Mouse (Mus musculus) ovary, adult 10 weeks (tissue): Measurements from ENCODE around the gene Pgam1. TPM values are rescaled to one million over a fixed set of nuclear protein-coding genes. Genes with fewer than 3 reads are reported as not detected.

Experiments
- polyA plus RNA-seq: library from polyadenylated mRNA; stranded (reverse); fragments of 350-450 nt; fragmentation: Illumina TruSeq; extraction: RNeasy Lipid Tissue Mini Kit (QIAGEN cat#74804); gene quantifications from one replicate; pipeline ENCODE4 v1.2.3, GENCODE M21; 2014

Pgam1 gene
- polyA plus RNA-seq: 285 TPM

DNA sequence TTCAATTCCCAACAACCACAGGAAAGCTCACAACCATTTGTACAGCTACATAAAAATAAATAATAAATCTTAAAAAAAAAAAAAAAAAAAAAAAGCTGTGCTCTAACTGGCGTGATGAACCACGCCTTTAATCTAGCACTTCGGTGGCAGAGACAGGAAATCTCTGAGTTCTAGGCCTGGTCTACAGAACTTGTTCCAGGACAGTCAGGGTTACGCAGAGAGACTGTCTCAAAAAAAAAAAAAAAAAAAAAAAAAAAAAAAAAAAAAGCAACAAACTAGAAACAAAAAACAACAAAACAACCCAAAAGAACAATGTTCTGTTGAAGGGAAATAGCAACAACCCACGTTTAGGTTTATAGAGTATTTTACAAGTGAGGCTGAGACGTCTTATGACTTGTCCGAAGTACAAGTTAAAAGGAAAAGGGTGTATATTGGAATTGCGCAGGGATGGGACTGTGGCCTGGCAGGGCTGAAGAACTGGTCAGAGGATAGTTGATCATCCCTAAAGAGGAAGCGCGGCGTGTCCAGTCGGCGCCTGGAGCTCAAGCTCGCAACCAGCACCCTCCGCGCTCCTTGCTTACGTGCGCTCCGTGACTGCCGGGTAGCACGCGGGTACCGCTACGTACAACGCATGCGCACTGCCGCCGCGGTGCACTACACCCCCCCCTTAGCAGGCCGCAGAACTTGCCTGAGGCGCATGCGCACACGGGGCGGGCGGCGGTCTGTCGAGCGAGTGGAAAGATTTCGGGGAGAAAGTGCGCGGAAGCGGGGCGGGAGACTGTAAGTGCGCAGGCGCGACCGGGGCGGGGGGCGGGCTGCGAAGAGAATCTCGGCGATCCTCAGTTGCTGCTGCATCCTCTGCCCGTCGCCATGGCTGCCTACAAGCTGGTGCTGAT lies at the start of gene Pgam1:
Pgam1 (plus strand) TSS at position 746 of the 896 bp plus-strand sequence.

GRCm38 (mm10) chr19:41895460-41896318 lies 16.0 kb upstream of the Pgam1 start, which contains the start of gene Rrp12:
TSS of gene Rrp12 (minus strand) at chr19:41896173.

GRCm38 (mm10) chr19:41933179-41934086 lies 21.7 kb downstream of the Pgam1 start, which contains the start of the genes Exosc1 and Zdhhc16:
TSS of gene Exosc1 (minus strand) at chr19:41933423.
TSS of gene Zdhhc16 (plus strand) at chr19:41933480.

Other genes starting within 250 kb of the Pgam1 start
- gene Slit1, start 168.3 kb upstream of the Pgam1 start, polyA plus RNA-seq: not detected
- gene Arhgap19, start 109.9 kb upstream of the Pgam1 start, polyA plus RNA-seq: 17.0 TPM
- gene Frat1, start 82.0 kb upstream of the Pgam1 start, polyA plus RNA-seq: 1.7 TPM
- gene Frat2, start 63.8 kb upstream of the Pgam1 start, polyA plus RNA-seq: 3.8 TPM
- 0.68 TPM for gene Rrp12, start 15.8 kb upstream of the Pgam1 start, polyA plus RNA-seq
- 35.4 TPM for gene Exosc1, start 21.5 kb downstream of the Pgam1 start, polyA plus RNA-seq
- gene Zdhhc16, start 21.6 kb downstream of the Pgam1 start, polyA plus RNA-seq: 24.1 TPM
- gene Mms19, start 69.2 kb downstream of the Pgam1 start, polyA plus RNA-seq: 6.7 TPM
- gene Ubtd1, start 69.8 kb downstream of the Pgam1 start, polyA plus RNA-seq: not detected
- gene Ankrd2, start 124.1 kb downstream of the Pgam1 start, polyA plus RNA-seq: not detected
- gene Hoga1, start 133.7 kb downstream of the Pgam1 start, polyA plus RNA-seq: 0.37 TPM
- not detected for gene 4933411K16Rik, start 140.3 kb downstream of the Pgam1 start, polyA plus RNA-seq
- 1.2 TPM for gene Morn4, start 174.4 kb downstream of the Pgam1 start, polyA plus RNA-seq
- gene Pi4k2a, start 178.5 kb downstream of the Pgam1 start, polyA plus RNA-seq: 6.4 TPM
- gene Avpi1, start 217.1 kb downstream of the Pgam1 start, polyA plus RNA-seq: 1.1 TPM
- gene Marveld1, start 235.5 kb downstream of the Pgam1 start, polyA plus RNA-seq: 14.8 TPM